Mouse (Mus musculus): Measurements from ENCODE around the gene Mbd3. TPM values are rescaled to one million over a fixed set of nuclear protein-coding genes. Genes with fewer than 3 reads are reported as not detected.

Gene Mbd3
- polyA plus RNA-seq, 1 experiment: 85.7 TPM

- Histone ChIP-seq H3K4me3 (ENCODE audit: low read depth, low read length) (peak overlapping the region; percentile 36), H3K36me3 (ENCODE audit: control insufficient read depth, insufficient read depth, low read length) (no peaks in the 10 kb centered on the region), H3K4me1 (ENCODE audit: control insufficient read depth, insufficient read depth, insufficient read length, low read length) (peaks cover 46% of the 10 kb centered on the region), H3K27ac (ENCODE audit: insufficient read depth, low read depth, low read length) (no peak overlapping the region), H3K27me3 (ENCODE audit: control insufficient read depth, insufficient read depth, low read length) (peaks cover 2% of the 10 kb centered on the region; the same call in 1 of the 2 replicates)
- 2% methylated on average over 33 of the region's 33 CpGs for WGBS
- no peak for TF ChIP-seq CTCF (IDR thresholded peaks at IDR 0.05; ENCODE audit: extremely low read depth, insufficient read length, insufficient replicate concordance, low read depth, low read length)
Measured at GRCm38 (mm10) chr10:80342749-80343424, 56.5 kb downstream of the Mbd3 start.

Other genes starting within 250 kb of the Mbd3 start
- 18.5 and 48.0 TPM in 2 replicates for gene Cirbp, start 233.6 kb downstream of the Mbd3 start, polyA plus RNA-seq (2012; rRNA removed)
- 6.8 and 9.0 TPM in 2 replicates for gene 1600002K03Rik, start 226.6 kb downstream of the Mbd3 start, polyA plus RNA-seq (2012; rRNA removed)
- gene Efna2, start 220.1 kb downstream of the Mbd3 start, polyA plus RNA-seq (2012; rRNA removed): 1.5 and 1.8 TPM in 2 replicates
- 11.6 and 23.7 TPM in 2 replicates for gene Mum1, start 173.1 kb downstream of the Mbd3 start, polyA plus RNA-seq (2012; rRNA removed)
- gene Ndufs7, start 150.4 kb downstream of the Mbd3 start, polyA plus RNA-seq (2012; rRNA removed): 800 and 1,176 TPM in 2 replicates
- 13.1 and 55.2 TPM in 2 replicates for gene Gamt, start 138.5 kb downstream of the Mbd3 start, polyA plus RNA-seq (2012; rRNA removed)
- gene Dazap1, start 138.1 kb downstream of the Mbd3 start, polyA plus RNA-seq (2012; rRNA removed): 46.6 and 89.3 TPM in 2 replicates
- 741 and 887 TPM in 2 replicates for gene Rps15, start 107.1 kb downstream of the Mbd3 start, polyA plus RNA-seq (2012; rRNA removed)
- 0.65 and 0.96 TPM in 2 replicates for gene Apc2, start 103.6 kb downstream of the Mbd3 start, polyA plus RNA-seq (2012; rRNA removed)
- gene 2310011J03Rik, start 79.0 kb downstream of the Mbd3 start, polyA plus RNA-seq (2012; rRNA removed): 47.4 and 74.1 TPM in 2 replicates
- 18.0 and 27.0 TPM in 2 replicates for gene Pcsk4, start 70.1 kb downstream of the Mbd3 start, polyA plus RNA-seq (2012; rRNA removed)
- 186 and 287 TPM in 2 replicates for gene Reep6, start 69.6 kb downstream of the Mbd3 start, polyA plus RNA-seq (2012; rRNA removed)
- gene Adamtsl5, start 51.1 kb downstream of the Mbd3 start, polyA plus RNA-seq (2012; rRNA removed): 74.2 and 136 TPM in 2 replicates
- gene Plk5, start 43.1 kb downstream of the Mbd3 start, polyA plus RNA-seq (2012; rRNA removed): 0.75 and 5.9 TPM in 2 replicates
- 10.3 and 20.6 TPM in 2 replicates for gene Mex3d, start 11.9 kb downstream of the Mbd3 start, polyA plus RNA-seq (2012; rRNA removed)
- 2,051 and 2,588 TPM in 2 replicates for gene Uqcr11, start 7.3 kb upstream of the Mbd3 start, polyA plus RNA-seq (2012; rRNA removed)
- gene Tcf3, start 34.1 kb upstream of the Mbd3 start, polyA plus RNA-seq (2012; rRNA removed): 45.6 and 101 TPM in 2 replicates
- gene Onecut3, start 95.3 kb upstream of the Mbd3 start, polyA plus RNA-seq (2012; rRNA removed): 0.29 and 2.8 TPM in 2 replicates
- not detected in 2 replicates for gene Atp8b3, start 139.6 kb upstream of the Mbd3 start, polyA plus RNA-seq (2012; rRNA removed)
- gene Rexo1, start 162.0 kb upstream of the Mbd3 start, polyA plus RNA-seq (2012; rRNA removed): 33.1 and 63.7 TPM in 2 replicates
- 18.4 and 33.2 TPM in 2 replicates for gene Klf16, start 177.8 kb upstream of the Mbd3 start, polyA plus RNA-seq (2012; rRNA removed)
- gene Abhd17a, start 190.8 kb upstream of the Mbd3 start, polyA plus RNA-seq (2012; rRNA removed): 381 and 644 TPM in 2 replicates
- 84.0 and 130 TPM in 2 replicates for gene Scamp4, start 203.3 kb upstream of the Mbd3 start, polyA plus RNA-seq (2012; rRNA removed)
- 18.2 and 23.9 TPM in 2 replicates for gene Adat3, start 203.3 kb upstream of the Mbd3 start, polyA plus RNA-seq (2012; rRNA removed)
- 1.3 and 2.2 TPM in 2 replicates for gene Gm49322, start 206.5 kb upstream of the Mbd3 start, polyA plus RNA-seq (2012; rRNA removed)
- gene Csnk1g2, start 223.3 kb upstream of the Mbd3 start, polyA plus RNA-seq (2012; rRNA removed): 115 and 266 TPM in 2 replicates